Mouse (Mus musculus) forelimb bud, embryonic 11.5 days (tissue): ENCODE measurements around the gene Olfr609.
"Not testable (repeated sequence)": the region's sequence is repeated elsewhere in the genome, so short reads cannot be mapped to it uniquely, and the experiment has no call there.

Source experiments
- DNase-seq: peaks from one replicate; pipeline ENCODE4 v3.0.0-alpha.2; 2012; ENCODE audit warnings: low read depth, low spot score

The Olfr609 gene

GRCm38 (mm10) chr7:103497962-103498361 lies at the start of gene Olfr609:
Olfr609 (minus strand) TSS chr7:103498062.
- no peak for DNase-seq

GRCm38 (mm10) chr7:103542617-103543016 lies 44.8 kb upstream of the Olfr609 start, which contains the start of gene Olfr612:
Olfr612 (minus strand) TSS chr7:103542717.
- not testable (repeated sequence) for DNase-seq

- DNase-seq = not testable (repeated sequence)
Observed at GRCm38 (mm10) chr7:103520746-103521145, 22.9 kb upstream of the Olfr609 start, which contains the start of gene Olfr611. Olfr611 (minus strand) TSS chr7:103520846.

- DNase-seq = no peak
Observed at GRCm38 (mm10) chr7:103512022-103512421, 14.2 kb upstream of the Olfr609 start, which contains the start of gene Olfr610. Olfr610 (minus strand) TSS chr7:103512122.

GRCm38 (mm10) chr7:103477106-103477505 lies 20.8 kb downstream of the Olfr609 start:
- DNase-seq = not testable (repeated sequence)

- DNase-seq = no peak
Observed at GRCm38 (mm10) chr7:103469577-103469976, 28.3 kb downstream of the Olfr609 start, which contains the start of gene Olfr608. Olfr608 (plus strand) TSS chr7:103469877.

GRCm38 (mm10) chr7:103460590-103460989 lies 37.3 kb downstream of the Olfr609 start:
- DNase-seq = no peak

GRCm38 (mm10) chr7:103448746-103449145 lies 49.1 kb downstream of the Olfr609 start, which contains the start of gene Olfr606:
Olfr606 (plus strand) TSS chr7:103449046.
- no peak for DNase-seq

GRCm38 (mm10) chr7:103445339-103445738 lies 52.5 kb downstream of the Olfr609 start, which contains the start of gene Olfr605:
Olfr605 (minus strand) TSS chr7:103445439.
- DNase-seq = no peak
